Mouse (Mus musculus) c-Kit-positive CD71-positive TER-119-negative erythroid progenitor cells, embryonic 14.5 days (primary cell): Measurements from ENCODE around the gene Calm3.
"Not testable (repeated sequence)": the region's sequence is repeated elsewhere in the genome, so short reads cannot be mapped to it uniquely, and the experiment has no call there.

ENCODE experiments used
- DNase-seq: peaks from one replicate; pipeline ENCODE4 v3.0.0-alpha.2; 2013; ENCODE audit warnings: low read depth

Gene Calm3

GRCm38 (mm10) chr7:16924037-16924834 lies at the start of gene Calm3:
Gene Calm3 (minus strand): TSS chr7:16924114.
- peak; percentile 99 for DNase-seq

GRCm38 (mm10) chr7:16971160-16971559 lies 47.2 kb upstream of the Calm3 start:
- DNase-seq: no peak

- no peak for DNase-seq
These were observed 44.5 kb upstream of the Calm3 start for GRCm38 (mm10) chr7:16968414-16968813.

GRCm38 (mm10) chr7:16961678-16962077 lies 37.8 kb upstream of the Calm3 start:
- DNase-seq: no peak

- no peak for DNase-seq
These were observed 35.7 kb upstream of the Calm3 start, which contains the start of gene Pnmal1 for GRCm38 (mm10) chr7:16959539-16960187. Gene Pnmal1 (plus strand): TSS chr7:16959679.

- DNase-seq: no peak
These were observed 32.7 kb upstream of the Calm3 start for GRCm38 (mm10) chr7:16956410-16957265.

GRCm38 (mm10) chr7:16955712-16956111 lies 31.8 kb upstream of the Calm3 start:
- no peak for DNase-seq

- DNase-seq: not testable (repeated sequence)
These were observed 29.9 kb upstream of the Calm3 start for GRCm38 (mm10) chr7:16953776-16954175.

GRCm38 (mm10) chr7:16950861-16951635 lies 27.1 kb upstream of the Calm3 start:
- peak; percentile 51 for DNase-seq

- no peak for DNase-seq
These were observed 26.3 kb upstream of the Calm3 start for GRCm38 (mm10) chr7:16949908-16950841.

- no peak for DNase-seq
These were observed 25.1 kb upstream of the Calm3 start for GRCm38 (mm10) chr7:16948923-16949458.

- no peak for DNase-seq
These were observed 24.0 kb upstream of the Calm3 start for GRCm38 (mm10) chr7:16947959-16948361.

GRCm38 (mm10) chr7:16947349-16947895 lies 23.5 kb upstream of the Calm3 start:
- no peak for DNase-seq

- no peak for DNase-seq
These were observed 22.8 kb upstream of the Calm3 start for GRCm38 (mm10) chr7:16946441-16947348.

- DNase-seq: no peak
These were observed 21.5 kb upstream of the Calm3 start for GRCm38 (mm10) chr7:16945419-16945818.

GRCm38 (mm10) chr7:16944808-16945315 lies 20.9 kb upstream of the Calm3 start:
- DNase-seq: no peak

GRCm38 (mm10) chr7:16944061-16944807 lies 20.3 kb upstream of the Calm3 start, which contains the start of gene Pnmal2:
Gene Pnmal2 (plus strand): TSS chr7:16944682.
- no peak for DNase-seq

GRCm38 (mm10) chr7:16942861-16943260 lies 18.9 kb upstream of the Calm3 start:
- DNase-seq: no peak
